ENCODE assay signal across 24 mouse cellular contexts in the genomic region with DNA sequence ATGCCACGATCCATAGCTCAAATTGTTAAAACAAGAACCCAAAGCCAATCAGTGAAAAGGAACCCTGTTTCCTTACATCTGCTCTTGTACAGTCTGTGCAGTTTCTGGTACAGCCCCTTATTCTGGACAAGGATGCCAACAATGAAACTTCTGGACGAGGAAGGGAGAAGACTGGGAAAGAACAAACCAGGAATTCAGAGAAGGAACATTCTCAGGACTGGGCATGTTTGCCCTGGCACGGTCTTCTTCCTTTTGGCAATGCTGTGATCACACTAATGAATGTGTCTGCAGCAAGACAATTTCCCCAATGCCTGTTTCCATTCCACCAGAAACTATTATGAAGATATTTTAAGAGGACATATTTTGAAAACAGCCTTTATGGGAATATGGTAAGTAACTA. TPM values are rescaled to one million over a fixed set of nuclear protein-coding genes. Genes with fewer than 3 reads are reported as not detected.
A peak's percentile ranks its signal among the peaks of the same experiment; 100 is the strongest.
DNase-seq lines count a peak whose midpoint lies in the region; ATAC-seq lines count a peak whose summit lies in the region.
"Had no signal": no experiment of that assay in that cellular context is flagged by ENCODE, and none has a peak within 500 bp of the region (broad histone marks: within the 10 kb centered on the region; RNA-seq: fewer than 3 reads in every experiment).

No protein-coding gene starts in this region.

- H3K27ac ChIP-seq in hindbrain, embryonic 14.5 days: 0 out of 2 replicates have a peak overlapping the region, but pooled peaks have one; percentile 5
- H3K27ac ChIP-seq in hindbrain, embryonic 10.5 days: no peak overlapping the region
- H3K27ac ChIP-seq in neural tube, embryonic 15.5 days (replicated peaks): peak overlapping the region; percentile 56
- H3K27ac ChIP-seq: embryonic facial prominence, embryonic 12.5 days; heart, embryonic 10.5 days; hindbrain, embryonic 12.5 days; liver, embryonic 12.5 days; midbrain, embryonic 15.5 days; neural tube, embryonic 13.5 days; stomach, embryonic 15.5 days had no signal

- peaks cover 20% of the 10 kb centered on the region for H3K36me3 ChIP-seq in hindbrain, embryonic 14.5 days (replicated peaks; ENCODE audit: control insufficient read depth, insufficient read depth)
- peaks cover 33% of the 10 kb centered on the region for H3K36me3 ChIP-seq in hindbrain, embryonic 10.5 days
- H3K36me3 ChIP-seq in neural tube, embryonic 15.5 days: peaks cover 13% of the 10 kb centered on the region; the same call in 1 of the 2 replicates
- H3K36me3 ChIP-seq: midbrain, embryonic 15.5 days had no signal

- intact Hi-C loops in heart, postnatal 25 days (cut with DNase I): no loop called here

- WGBS in hindbrain, embryonic 14.5 days: 93% methylated on average over 3 of the region's 3 CpGs
- WGBS in hindbrain, embryonic 10.5 days: 91% methylated on average over 3 of the region's 3 CpGs
- WGBS in neural tube, embryonic 15.5 days: 77% methylated on average over 3 of the region's 3 CpGs

- H3K27me3 ChIP-seq in hindbrain, embryonic 14.5 days (ENCODE audit: control insufficient read depth, insufficient read depth, low read length): no peaks in the 10 kb centered on the region
- no peaks in the 10 kb centered on the region for H3K27me3 ChIP-seq in hindbrain, embryonic 10.5 days (ENCODE audit: insufficient read depth, poor library complexity, severe bottlenecking)
- H3K27me3 ChIP-seq in neural tube, embryonic 15.5 days (replicated peaks): no peaks in the 10 kb centered on the region
- H3K27me3 ChIP-seq: embryonic facial prominence, embryonic 12.5 days; hindbrain, embryonic 12.5 days; liver, embryonic 12.5 days; midbrain, embryonic 15.5 days; neural tube, embryonic 13.5 days; stomach, embryonic 15.5 days had no signal

- H3K9ac ChIP-seq in hindbrain, embryonic 14.5 days: no peak overlapping the region
- no peak overlapping the region for H3K9ac ChIP-seq in neural tube, embryonic 15.5 days (replicated peaks)
- H3K9ac ChIP-seq: embryonic facial prominence, embryonic 12.5 days; hindbrain, embryonic 12.5 days; liver, embryonic 12.5 days; midbrain, embryonic 15.5 days; neural tube, embryonic 13.5 days; stomach, embryonic 15.5 days had no signal

- no peaks in the 10 kb centered on the region for H3K4me1 ChIP-seq in hindbrain, embryonic 14.5 days (replicated peaks; ENCODE audit: control insufficient read depth, insufficient read depth, low read length)
- H3K4me1 ChIP-seq in hindbrain, embryonic 10.5 days (replicated peaks): no peaks in the 10 kb centered on the region
- 0 out of 2 replicates have a peak, but pooled peaks cover 6% of the 10 kb centered on the region for H3K4me1 ChIP-seq in neural tube, embryonic 15.5 days
- H3K4me1 ChIP-seq: embryonic facial prominence, embryonic 12.5 days; hindbrain, embryonic 12.5 days; midbrain, embryonic 15.5 days; neural tube, embryonic 13.5 days; stomach, embryonic 15.5 days had no signal

- H3K9me3 ChIP-seq in hindbrain, embryonic 14.5 days (ENCODE audit: control insufficient read depth, low read length): no peaks in the 10 kb centered on the region
- H3K9me3 ChIP-seq in hindbrain, embryonic 10.5 days: no peaks in the 10 kb centered on the region
- no peaks in the 10 kb centered on the region for H3K9me3 ChIP-seq in neural tube, embryonic 15.5 days (replicated peaks)
- H3K9me3 ChIP-seq: embryonic facial prominence, embryonic 12.5 days; heart, embryonic 10.5 days; hindbrain, embryonic 12.5 days; liver, embryonic 12.5 days; midbrain, embryonic 15.5 days; neural tube, embryonic 13.5 days; stomach, embryonic 15.5 days had no signal

- no peak for ATAC-seq in hindbrain, embryonic 14.5 days (ENCODE audit: low FRiP score)
- ATAC-seq in neural tube, embryonic 15.5 days (ENCODE audit: low FRiP score): no peak
- ATAC-seq: forebrain, embryonic 14.5 days; inflammation-experienced regulatory T-cells, adult 6 months; liver, embryonic 12.5 days; midbrain, embryonic 15.5 days had no signal

- H3K4me2 ChIP-seq in hindbrain, embryonic 14.5 days (replicated peaks): no peak overlapping the region
- H3K4me2 ChIP-seq in neural tube, embryonic 15.5 days: no peak overlapping the region
- H3K4me2 ChIP-seq: embryonic facial prominence, embryonic 12.5 days; hindbrain, embryonic 12.5 days; liver, embryonic 12.5 days; midbrain, embryonic 15.5 days; neural tube, embryonic 13.5 days; stomach, embryonic 15.5 days had no signal

- no peak overlapping the region for H3K4me3 ChIP-seq in hindbrain, embryonic 14.5 days (replicated peaks; ENCODE audit: low read length)
- H3K4me3 ChIP-seq in hindbrain, embryonic 10.5 days: no peak overlapping the region
- no peak overlapping the region for H3K4me3 ChIP-seq in neural tube, embryonic 15.5 days (replicated peaks)
- H3K4me3 ChIP-seq: embryonic facial prominence, embryonic 12.5 days; erythroblast, embryonic 14.5 days; heart, embryonic 10.5 days; hindbrain, embryonic 12.5 days; liver, embryonic 12.5 days; midbrain, embryonic 15.5 days; neural tube, embryonic 13.5 days; stomach, embryonic 15.5 days had no signal

- peak; percentile 40 to 43 for DNase-seq in heart, adult 18-20 months
- DNase-seq in heart, postnatal 25 days (ENCODE audit: low spot score): no peak
- DNase-seq in hindbrain, embryonic 14.5 days (ENCODE audit: low spot score): no peak
- DNase-seq in hindbrain, embryonic 10.5 days (ENCODE audit: low spot score): no peak
- no peak for DNase-seq in neural tube, embryonic 10.5 days (ENCODE audit: extremely low spot score, low spot score)
- peak; percentile 81 for DNase-seq in gonadal fat pad, adult 2 months (ENCODE audit: low read depth)
- DNase-seq in c-Kit-positive CD71-positive TER-119-positive erythroid progenitor cells, embryonic 14.5 days (ENCODE audit: low spot score): no peak
- DNase-seq: adrenal gland, postnatal 36 days; cerebellum, adult 11 months; gastrocnemius, postnatal 14 days; kidney, adult 18-20 months; left cerebral cortex, postnatal 4 days; thymus, postnatal 25 days had no signal

RNA-seq across cellular contexts. Expression of gene Ube2h, which starts 55.6 kb away (rescaled TPM):
- total RNA-seq in heart, adult 18-20 months (2021): 10 to 100 TPM; 56.8 to 63.6 TPM
- total RNA-seq in heart, postnatal 25 days (2021): 10 to 100 TPM; 64.4 to 80.8 TPM
- 68.2 and 69.4 TPM in 2 replicates for polyA plus RNA-seq in hindbrain, embryonic 14.5 days (2014; fragmentation: Nextera tagmentation; extraction: Ambion mirVana)
- polyA plus RNA-seq in hindbrain, embryonic 10.5 days (2016; fragmentation: Nextera tagmentation; extraction: Ambion mirVana): 29.6 and 34.2 TPM in 2 replicates
- 47.9 and 53.9 TPM in 2 replicates for polyA plus RNA-seq in neural tube, embryonic 15.5 days (2015; fragmentation: Nextera tagmentation; extraction: Ambion mirVana)
- 39.8 and 50.9 TPM in 2 replicates for polyA plus RNA-seq in gonadal fat pad, adult 2 months (2012; rRNA removed)

Comparison
In these comparisons a context has a peak if more than half of its experiments do, and no peak if none do; other contexts are left out.
1. DNase-seq: peak in heart, adult 18-20 months (2 of 2) and gonadal fat pad, adult 2 months (single experiment); none in heart, postnatal 25 days (single experiment), hindbrain, embryonic 14.5 days (single experiment), hindbrain, embryonic 10.5 days (single experiment), neural tube, embryonic 10.5 days (single experiment) and c-Kit-positive CD71-positive TER-119-positive erythroid progenitor cells, embryonic 14.5 days (single experiment).